Mouse (Mus musculus): ENCODE measurements at regions not wholly inside any gene's neighbourhood (a gene's known extent, or its start where the extent isn't known, plus 50 kb on each side); places are given as distances from the start of the nearest gene placed in this dataset.

DNA sequence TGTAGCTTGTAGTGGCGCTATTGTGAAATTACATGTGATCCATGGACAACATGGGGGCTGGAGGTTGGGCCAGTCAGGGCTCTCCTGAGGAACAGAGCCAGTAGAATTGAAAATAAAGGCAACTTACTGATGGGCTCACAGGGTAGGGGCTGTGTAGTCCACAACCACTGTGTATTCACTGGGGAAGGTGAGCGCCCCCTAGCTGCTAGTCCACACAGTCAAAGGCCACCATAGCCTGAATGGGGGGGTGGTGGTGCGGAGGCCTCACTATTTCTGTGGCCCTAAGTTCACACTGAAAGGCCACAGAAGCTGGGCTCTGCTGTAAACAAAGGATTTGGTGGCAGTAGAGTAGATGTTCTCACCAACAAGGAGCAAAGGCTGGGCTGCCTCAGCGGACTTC is 636.8 kb upstream of the 3110018I06Rik start:
- H3K4me2 ChIP-seq (ENCODE audit: low read depth, low read length), result no peak overlapping the region
- H3K9ac ChIP-seq (replicated peaks), result no peak overlapping the region
- TF ChIP-seq EP300 (IDR thresholded peaks at IDR 0.05; ENCODE audit: low read depth) (no peak), CTCF (IDR thresholded peaks at IDR 0.05; ENCODE audit: low read depth) (no peak)
- no peaks in the 10 kb centered on the region for H3K36me3 ChIP-seq (replicated peaks; ENCODE audit: insufficient read depth, low read length)
- no peaks in the 10 kb centered on the region for H3K27me3 ChIP-seq (ENCODE audit: insufficient read depth, low read length)
- DNase-seq, result no peak
- ATAC-seq, result no peak
- H3K27ac ChIP-seq (ENCODE audit: low read depth), result no peak overlapping the region
- no peak overlapping the region for H3K4me3 ChIP-seq (ENCODE audit: low read depth, low read length)
- no peaks in the 10 kb centered on the region for H3K9me3 ChIP-seq (ENCODE audit: low read length)
- no peaks in the 10 kb centered on the region for H3K4me1 ChIP-seq (ENCODE audit: insufficient read depth)
- WGBS (ENCODE audit: insufficient replicate concordance), result 70% methylated on average over 4 of the region's 4 CpGs

DNA sequence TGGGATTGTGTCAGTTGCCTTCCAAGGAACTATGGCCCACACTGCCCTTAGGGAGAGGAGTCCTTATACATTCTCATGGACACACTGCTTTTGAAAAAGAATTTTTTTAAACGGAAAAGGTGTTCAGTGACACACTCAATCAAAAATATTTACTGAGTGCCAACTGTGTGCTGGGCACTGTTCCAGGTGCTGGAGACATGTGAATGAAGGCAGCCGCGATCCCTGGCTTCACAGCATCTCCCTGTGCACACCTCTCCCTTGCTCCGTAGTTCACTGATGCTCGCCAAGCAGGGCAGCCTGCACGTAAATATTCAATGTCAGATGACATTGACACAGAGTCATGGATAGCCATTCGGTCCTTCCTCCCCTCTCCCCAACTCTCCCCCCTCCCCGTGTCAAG is 635.7 kb upstream of the 3110018I06Rik start:
- Histone ChIP-seq H3K9me3 (ENCODE audit: low read length) (no peaks in the 10 kb centered on the region), H3K27me3 (ENCODE audit: insufficient read depth, low read length) (no peaks in the 10 kb centered on the region), H3K36me3 (replicated peaks; ENCODE audit: insufficient read depth, low read length) (no peaks in the 10 kb centered on the region), H3K4me3 (ENCODE audit: low read depth, low read length) (no peak overlapping the region), H3K9ac (replicated peaks) (no peak overlapping the region), H3K4me1 (ENCODE audit: insufficient read depth) (no peaks in the 10 kb centered on the region), H3K4me2 (ENCODE audit: low read depth, low read length) (no peak overlapping the region), H3K27ac (ENCODE audit: low read depth) (no peak overlapping the region)
- DNase-seq (no peak), ATAC-seq (no peak)
- 79% methylated on average over 8 of the region's 8 CpGs for WGBS (ENCODE audit: insufficient replicate concordance)
- TF ChIP-seq CTCF (IDR thresholded peaks at IDR 0.05; ENCODE audit: low read depth), result no peak
- TF ChIP-seq EP300 (IDR thresholded peaks at IDR 0.05; ENCODE audit: low read depth), result no peak

DNA sequence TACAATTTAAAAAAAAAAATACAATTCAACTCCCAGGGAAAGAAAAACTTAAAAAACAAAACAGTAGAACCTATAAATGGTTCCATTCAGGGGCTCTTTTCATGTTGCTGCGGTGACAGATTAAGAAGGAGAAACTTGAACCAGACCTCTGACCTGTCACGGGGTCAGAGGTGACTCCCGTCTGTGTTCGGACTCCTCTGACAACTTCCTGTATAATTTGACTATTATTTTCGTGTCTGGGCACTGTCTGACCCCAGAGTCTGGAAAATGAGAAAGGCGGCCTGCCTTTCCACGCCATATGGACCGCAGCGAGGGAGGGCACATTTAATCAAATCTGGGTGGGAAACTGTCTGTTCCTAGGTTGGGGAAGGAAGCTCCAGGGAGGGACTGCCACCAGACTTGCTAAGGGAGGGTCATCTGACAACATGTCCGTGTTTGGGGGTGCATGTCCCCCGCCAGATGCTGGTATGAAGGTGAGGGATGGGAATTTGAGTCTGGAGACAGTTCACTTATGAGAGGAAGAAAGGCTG is 634.7 kb upstream of the 3110018I06Rik start:
- ATAC-seq, result no peak
- 54% methylated on average over 11 of the region's 11 CpGs for WGBS (ENCODE audit: insufficient replicate concordance)
- no peaks in the 10 kb centered on the region for H3K4me1 ChIP-seq (ENCODE audit: insufficient read depth)
- no peak for TF ChIP-seq CTCF (IDR thresholded peaks at IDR 0.05; ENCODE audit: low read depth)
- no peak overlapping the region for H3K4me2 ChIP-seq (ENCODE audit: low read depth, low read length)
- no peak overlapping the region for H3K27ac ChIP-seq (ENCODE audit: low read depth)
- no peak overlapping the region for H3K9ac ChIP-seq (replicated peaks)
- no peak for DNase-seq
- H3K36me3 ChIP-seq (replicated peaks; ENCODE audit: insufficient read depth, low read length), result no peaks in the 10 kb centered on the region
- no peak overlapping the region for H3K4me3 ChIP-seq (ENCODE audit: low read depth, low read length)
- no peaks in the 10 kb centered on the region for H3K27me3 ChIP-seq (ENCODE audit: insufficient read depth, low read length)
- no peaks in the 10 kb centered on the region for H3K9me3 ChIP-seq (ENCODE audit: low read length)

DNA sequence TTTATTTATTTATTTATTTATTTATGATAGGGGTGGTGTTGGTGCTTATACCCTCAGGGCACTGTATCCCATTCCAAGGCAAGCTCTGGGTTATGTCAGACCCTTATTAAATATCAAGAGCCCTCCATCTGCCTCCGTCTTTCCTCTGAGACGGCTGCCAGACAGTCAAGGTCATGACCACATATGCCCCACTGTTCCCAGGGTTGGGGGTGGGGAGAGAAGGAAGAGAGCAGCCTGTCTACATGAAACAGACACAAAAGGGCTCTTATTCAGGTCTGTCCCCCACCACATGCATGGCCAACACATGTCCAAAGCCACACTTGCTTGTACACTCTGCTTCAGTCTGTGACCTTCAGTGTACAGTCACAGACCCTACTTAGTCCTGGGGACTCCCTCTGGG is 632.9 kb upstream of the 3110018I06Rik start:
- Histone ChIP-seq H3K4me3 (ENCODE audit: low read depth, low read length) (no peak overlapping the region), H3K27me3 (ENCODE audit: insufficient read depth, low read length) (no peaks in the 10 kb centered on the region), H3K4me2 (ENCODE audit: low read depth, low read length) (no peak overlapping the region), H3K9ac (replicated peaks) (no peak overlapping the region), H3K9me3 (ENCODE audit: low read length) (no peaks in the 10 kb centered on the region), H3K27ac (ENCODE audit: low read depth) (no peak overlapping the region), H3K36me3 (replicated peaks; ENCODE audit: insufficient read depth, low read length) (no peaks in the 10 kb centered on the region), H3K4me1 (ENCODE audit: insufficient read depth) (no peaks in the 10 kb centered on the region)
- DNase-seq, result no peak
- ATAC-seq, result no peak
- WGBS (ENCODE audit: insufficient replicate concordance), result 69% methylated on average over 2 of the region's 2 CpGs
- no peak for TF ChIP-seq EP300 (IDR thresholded peaks at IDR 0.05; ENCODE audit: low read depth)

DNA sequence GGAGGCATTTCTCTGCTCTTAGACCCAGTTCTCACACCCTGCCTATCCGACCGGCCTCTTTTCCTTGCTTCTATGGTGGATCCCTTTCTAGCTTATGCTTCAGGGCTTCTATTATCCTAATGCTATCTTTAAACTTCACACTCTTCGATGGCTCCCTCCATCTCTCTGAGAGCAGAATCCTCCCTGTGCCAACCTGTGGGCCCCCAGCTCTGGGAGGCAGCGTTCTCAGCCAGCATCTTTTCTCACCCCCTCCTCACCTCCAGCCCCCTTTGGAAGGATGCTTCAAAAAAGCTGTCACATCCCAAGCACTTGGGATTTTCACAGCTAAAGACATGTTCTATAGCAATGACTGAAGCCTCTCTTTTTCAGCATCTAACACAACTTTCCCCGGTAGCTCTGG is 626.8 kb upstream of the 3110018I06Rik start:
- Histone ChIP-seq H3K27ac (ENCODE audit: low read depth) (no peak overlapping the region), H3K27me3 (ENCODE audit: insufficient read depth, low read length) (no peaks in the 10 kb centered on the region), H3K4me2 (ENCODE audit: low read depth, low read length) (no peak overlapping the region), H3K9ac (replicated peaks) (no peak overlapping the region), H3K9me3 (ENCODE audit: low read length) (no peaks in the 10 kb centered on the region), H3K36me3 (replicated peaks; ENCODE audit: insufficient read depth, low read length) (no peaks in the 10 kb centered on the region), H3K4me3 (ENCODE audit: low read depth, low read length) (no peak overlapping the region), H3K4me1 (ENCODE audit: insufficient read depth) (no peaks in the 10 kb centered on the region)
- WGBS (ENCODE audit: insufficient replicate concordance), result 77% methylated on average over 5 of the region's 5 CpGs
- ATAC-seq (no peak), DNase-seq (no peak)
- no peak for TF ChIP-seq CTCF (IDR thresholded peaks at IDR 0.05; ENCODE audit: low read depth)
- TF ChIP-seq EP300 (IDR thresholded peaks at IDR 0.05; ENCODE audit: low read depth), result no peak

DNA sequence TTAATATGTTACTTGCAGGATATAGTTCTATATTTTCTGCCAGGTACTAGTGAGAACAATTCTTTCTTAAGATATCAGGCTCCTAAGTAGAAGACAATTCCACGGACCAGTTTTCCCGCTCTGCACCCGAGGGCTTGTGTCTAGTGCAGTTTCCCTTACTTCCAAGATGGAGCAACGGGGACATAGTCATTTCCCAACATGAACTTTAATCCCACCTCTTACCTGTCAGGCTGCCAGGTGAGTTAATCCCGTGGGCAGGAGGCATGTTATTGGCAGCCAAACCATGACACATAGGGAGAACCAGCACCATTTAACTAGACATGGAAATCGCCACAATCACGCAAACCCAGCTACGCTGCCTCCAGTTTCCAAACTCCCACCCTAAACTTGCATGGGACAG is 624.4 kb upstream of the 3110018I06Rik start:
- no peak overlapping the region for H3K4me2 ChIP-seq (ENCODE audit: low read depth, low read length)
- H3K36me3 ChIP-seq (replicated peaks; ENCODE audit: insufficient read depth, low read length), result no peaks in the 10 kb centered on the region
- H3K9me3 ChIP-seq (ENCODE audit: low read length), result no peaks in the 10 kb centered on the region
- H3K27ac ChIP-seq (ENCODE audit: low read depth), result no peak overlapping the region
- 80% methylated on average over 8 of the region's 8 CpGs for WGBS (ENCODE audit: insufficient replicate concordance)
- no peak overlapping the region for H3K4me3 ChIP-seq (ENCODE audit: low read depth, low read length)
- no peak for TF ChIP-seq EP300 (IDR thresholded peaks at IDR 0.05; ENCODE audit: low read depth)
- TF ChIP-seq CTCF (IDR thresholded peaks at IDR 0.05; ENCODE audit: low read depth), result no peak
- no peak for DNase-seq
- H3K4me1 ChIP-seq (ENCODE audit: insufficient read depth), result no peaks in the 10 kb centered on the region
- no peak for ATAC-seq
- H3K9ac ChIP-seq (replicated peaks), result no peak overlapping the region
- no peaks in the 10 kb centered on the region for H3K27me3 ChIP-seq (ENCODE audit: insufficient read depth, low read length)

DNA sequence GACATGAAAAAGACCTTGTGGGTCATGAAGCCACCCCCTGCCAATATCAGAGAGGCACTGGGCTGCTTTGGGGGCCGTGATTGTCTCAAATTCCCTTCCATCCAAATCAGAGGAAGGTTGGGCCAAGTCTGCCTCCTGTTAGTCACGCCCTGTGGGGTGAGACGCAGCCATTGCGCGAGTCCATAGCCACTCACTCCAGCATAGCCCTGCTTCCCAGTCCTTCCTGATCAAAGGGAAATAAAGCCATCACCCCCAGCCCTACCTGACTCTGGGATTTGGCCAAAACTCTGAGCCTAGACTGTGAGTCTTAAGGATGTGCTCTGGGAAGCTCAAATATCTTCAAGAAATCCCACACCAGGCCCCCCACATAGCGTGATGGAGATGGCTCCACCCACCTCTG is 620.4 kb upstream of the 3110018I06Rik start:
- H3K9me3 ChIP-seq (ENCODE audit: low read length), result no peaks in the 10 kb centered on the region
- no peak overlapping the region for H3K4me2 ChIP-seq (ENCODE audit: low read depth, low read length)
- TF ChIP-seq CTCF (IDR thresholded peaks at IDR 0.05; ENCODE audit: low read depth) (no peak), EP300 (IDR thresholded peaks at IDR 0.05; ENCODE audit: low read depth) (no peak)
- WGBS (ENCODE audit: insufficient replicate concordance), result 68% methylated on average over 6 of the region's 6 CpGs
- DNase-seq (no peak), ATAC-seq (no peak)
- no peak overlapping the region for H3K9ac ChIP-seq (replicated peaks)
- no peak overlapping the region for H3K4me3 ChIP-seq (ENCODE audit: low read depth, low read length)
- no peaks in the 10 kb centered on the region for H3K27me3 ChIP-seq (ENCODE audit: insufficient read depth, low read length)
- H3K4me1 ChIP-seq (ENCODE audit: insufficient read depth), result no peaks in the 10 kb centered on the region
- H3K27ac ChIP-seq (ENCODE audit: low read depth), result no peak overlapping the region
- H3K36me3 ChIP-seq (replicated peaks; ENCODE audit: insufficient read depth, low read length), result no peaks in the 10 kb centered on the region

All from liver, postnatal 0 days (tissue).